Mouse (Mus musculus): ENCODE results near the gene Cinp. TPM values are rescaled to one million over a fixed set of nuclear protein-coding genes. Genes with fewer than 3 reads are reported as not detected.
"Not testable (repeated sequence)": the region's sequence is repeated elsewhere in the genome, so short reads cannot be mapped to it uniquely, and the experiment has no call there.

Cinp gene
- polyA plus RNA-seq, 1 experiment, result 116 TPM

- TF ChIP-seq CTCF (IDR thresholded peaks at IDR 0.05; ENCODE audit: extremely low read depth, insufficient read depth, low read length), result no peak
- no peak for TF ChIP-seq POLR2A (IDR thresholded peaks at IDR 0.05; ENCODE audit: extremely low read depth, insufficient read depth, low read length)
- H3K27ac ChIP-seq (ENCODE audit: insufficient read depth, low read length), result peak overlapping the region; percentile 11; the same call in 1 of the 2 replicates
- no peak overlapping the region for H3K4me3 ChIP-seq (ENCODE audit: insufficient read depth, low read length)
Observed at GRCm38 (mm10) chr12:110865989-110866388, 23.0 kb downstream of the Cinp start.

GRCm38 (mm10) chr12:110865571-110865970 is 23.4 kb downstream of the Cinp start:
- Histone ChIP-seq H3K4me3 (ENCODE audit: insufficient read depth, low read length) (no peak overlapping the region), H3K27ac (ENCODE audit: insufficient read depth, low read length) (no peak overlapping the region), H3K4me1 (ENCODE audit: control insufficient read depth, insufficient read depth, low read length) (peaks cover 10% of the 10 kb centered on the region)
- TF ChIP-seq CTCF (IDR thresholded peaks at IDR 0.05; ENCODE audit: extremely low read depth, insufficient read depth, low read length), result no peak
- no peak for TF ChIP-seq POLR2A (IDR thresholded peaks at IDR 0.05; ENCODE audit: extremely low read depth, insufficient read depth, low read length)

More at GRCm38 (mm10) chr12:110865989-110866388, 23.0 kb downstream of the Cinp start:
- peaks cover 10% of the 10 kb centered on the region for H3K4me1 ChIP-seq (ENCODE audit: control insufficient read depth, insufficient read depth, low read length)

GRCm38 (mm10) chr12:110864008-110864407 is 24.9 kb downstream of the Cinp start:
- H3K27ac ChIP-seq (ENCODE audit: insufficient read depth, low read length), result no peak overlapping the region
- peaks cover 10% of the 10 kb centered on the region for H3K4me1 ChIP-seq (ENCODE audit: control insufficient read depth, insufficient read depth, low read length)
- TF ChIP-seq POLR2A (IDR thresholded peaks at IDR 0.05; ENCODE audit: extremely low read depth, insufficient read depth, low read length), result no peak
- TF ChIP-seq CTCF (IDR thresholded peaks at IDR 0.05; ENCODE audit: extremely low read depth, insufficient read depth, low read length), result no peak
- no peak overlapping the region for H3K4me3 ChIP-seq (ENCODE audit: insufficient read depth, low read length)

GRCm38 (mm10) chr12:110861256-110861655 is 27.7 kb downstream of the Cinp start:
- H3K4me3 ChIP-seq (ENCODE audit: insufficient read depth, low read length), result no peak overlapping the region
- H3K27ac ChIP-seq (ENCODE audit: insufficient read depth, low read length), result no peak overlapping the region
- H3K4me1 ChIP-seq (ENCODE audit: control insufficient read depth, insufficient read depth, low read length), result peaks cover 9% of the 10 kb centered on the region
- no peak for TF ChIP-seq CTCF (IDR thresholded peaks at IDR 0.05; ENCODE audit: extremely low read depth, insufficient read depth, low read length)
- no peak for TF ChIP-seq POLR2A (IDR thresholded peaks at IDR 0.05; ENCODE audit: extremely low read depth, insufficient read depth, low read length)

- Histone ChIP-seq H3K4me1 (ENCODE audit: control insufficient read depth, insufficient read depth, low read length) (peaks cover 6% of the 10 kb centered on the region), H3K27ac (ENCODE audit: insufficient read depth, low read length) (no peak overlapping the region), H3K4me3 (ENCODE audit: insufficient read depth, low read length) (no peak overlapping the region)
- TF ChIP-seq CTCF (IDR thresholded peaks at IDR 0.05; ENCODE audit: extremely low read depth, insufficient read depth, low read length) (no peak), POLR2A (IDR thresholded peaks at IDR 0.05; ENCODE audit: extremely low read depth, insufficient read depth, low read length) (no peak)
Observed at GRCm38 (mm10) chr12:110860293-110860692, 28.7 kb downstream of the Cinp start.

GRCm38 (mm10) chr12:110858681-110859080 is 30.3 kb downstream of the Cinp start:
- not testable (repeated sequence) for H3K4me1 ChIP-seq (ENCODE audit: control insufficient read depth, insufficient read depth, low read length); H3K4me3 ChIP-seq (ENCODE audit: insufficient read depth, low read length); H3K27ac ChIP-seq (ENCODE audit: insufficient read depth, low read length)

GRCm38 (mm10) chr12:110857196-110857595 is 31.7 kb downstream of the Cinp start:
- H3K4me3 ChIP-seq (ENCODE audit: insufficient read depth, low read length), result no peak overlapping the region
- H3K4me1 ChIP-seq (ENCODE audit: control insufficient read depth, insufficient read depth, low read length), result 0 out of 2 replicates have a peak, but pooled peaks cover 2% of the 10 kb centered on the region
- no peak for TF ChIP-seq POLR2A (IDR thresholded peaks at IDR 0.05; ENCODE audit: extremely low read depth, insufficient read depth, low read length)
- TF ChIP-seq CTCF (IDR thresholded peaks at IDR 0.05; ENCODE audit: extremely low read depth, insufficient read depth, low read length), result no peak
- H3K27ac ChIP-seq (ENCODE audit: insufficient read depth, low read length), result no peak overlapping the region

- no peak for TF ChIP-seq CTCF (IDR thresholded peaks at IDR 0.05; ENCODE audit: extremely low read depth, insufficient read depth, low read length)
- no peak for TF ChIP-seq POLR2A (IDR thresholded peaks at IDR 0.05; ENCODE audit: extremely low read depth, insufficient read depth, low read length)
- no peak overlapping the region for H3K27ac ChIP-seq (ENCODE audit: insufficient read depth, low read length)
- H3K4me3 ChIP-seq (ENCODE audit: insufficient read depth, low read length), result no peak overlapping the region
- no peaks in the 10 kb centered on the region for H3K4me1 ChIP-seq (ENCODE audit: control insufficient read depth, insufficient read depth, low read length)
Observed at GRCm38 (mm10) chr12:110854786-110855737, 33.9 kb downstream of the Cinp start.

GRCm38 (mm10) chr12:110851923-110852322 is 37.0 kb downstream of the Cinp start:
- H3K4me1 ChIP-seq (ENCODE audit: control insufficient read depth, insufficient read depth, low read length), result no peaks in the 10 kb centered on the region
- no peak overlapping the region for H3K27ac ChIP-seq (ENCODE audit: insufficient read depth, low read length)
- TF ChIP-seq CTCF (IDR thresholded peaks at IDR 0.05; ENCODE audit: extremely low read depth, insufficient read depth, low read length) (no peak), POLR2A (IDR thresholded peaks at IDR 0.05; ENCODE audit: extremely low read depth, insufficient read depth, low read length) (no peak)
- H3K4me3 ChIP-seq (ENCODE audit: insufficient read depth, low read length), result no peak overlapping the region

GRCm38 (mm10) chr12:110851414-110851813 is 37.5 kb downstream of the Cinp start:
- H3K4me3 ChIP-seq (ENCODE audit: insufficient read depth, low read length), result no peak overlapping the region; the same call in 1 of the 2 replicates

More at GRCm38 (mm10) chr12:110851414-110851813, 37.5 kb downstream of the Cinp start:
- H3K4me1 ChIP-seq (ENCODE audit: control insufficient read depth, insufficient read depth, low read length), result no peaks in the 10 kb centered on the region
- TF ChIP-seq CTCF (IDR thresholded peaks at IDR 0.05; ENCODE audit: extremely low read depth, insufficient read depth, low read length), result no peak
- no peak for TF ChIP-seq POLR2A (IDR thresholded peaks at IDR 0.05; ENCODE audit: extremely low read depth, insufficient read depth, low read length)
- no peak overlapping the region for H3K27ac ChIP-seq (ENCODE audit: insufficient read depth, low read length)
